Mouse (Mus musculus) ES-Bruce4 (cell line): ENCODE measurements at regions not wholly inside any gene's neighbourhood (a gene's known extent, or its start where the extent isn't known, plus 50 kb on each side); places are given as distances from the start of the nearest gene placed in this dataset.

ENCODE experiments used
- CTCF ChIP-seq: IDR thresholded peaks from one replicate; pipeline ENCODE4 v1.8.1; 2011; ENCODE audit warnings: low read depth, low read length
- EP300 ChIP-seq: IDR thresholded peaks from 2 replicates; pipeline ENCODE4 v1.6.1; 2011; ENCODE audit warnings: low read depth, low read length; ENCODE audit not compliant: insufficient read depth
- POLR2A ChIP-seq: IDR thresholded peaks from one replicate; pipeline ENCODE4 v1.8.1; 2011; ENCODE audit warnings: low read length; ENCODE audit not compliant: insufficient read depth

DNA sequence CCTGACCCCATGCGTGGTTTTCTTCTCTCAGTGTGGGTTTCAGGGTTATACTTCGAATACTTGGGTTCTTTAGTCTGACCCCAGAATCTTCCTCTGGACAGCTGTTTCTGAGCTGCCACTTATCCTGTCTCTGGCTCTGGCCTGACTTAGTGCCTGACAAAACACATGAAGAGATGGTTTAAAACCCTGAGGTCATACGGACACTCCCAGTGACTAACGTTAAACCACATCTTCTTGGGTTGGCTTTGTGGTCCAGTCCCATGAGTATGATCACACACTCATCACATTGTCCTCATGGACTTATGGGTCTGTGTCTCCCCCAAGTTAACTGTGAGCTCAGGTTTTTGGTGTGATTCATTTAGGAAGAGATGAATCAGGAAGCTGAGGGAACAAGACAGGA lies 269.7 kb downstream of the Gm49356 start:
- TF ChIP-seq POLR2A (no peak), EP300 (no peak), CTCF (no peak)
